Mouse (Mus musculus): ENCODE measurements at regions not wholly inside any gene's neighbourhood (a gene's known extent, or its start where the extent isn't known, plus 50 kb on each side); places are given as distances from the start of the nearest gene placed in this dataset.

GRCm38 (mm10) chr7:36420741-36421140 lies 277.2 kb upstream of the Tshz3 start:
- no peak for DNase-seq (ENCODE audit: low spot score)

GRCm38 (mm10) chr7:36449181-36449915 lies 248.6 kb upstream of the Tshz3 start:
- no peak for DNase-seq (ENCODE audit: low spot score)

- DNase-seq (ENCODE audit: low spot score): no peak
Measured at GRCm38 (mm10) chr7:36453816-36454215, 244.1 kb upstream of the Tshz3 start.

GRCm38 (mm10) chr7:36456080-36456479 lies 241.8 kb upstream of the Tshz3 start:
- DNase-seq (ENCODE audit: low spot score): no peak

- DNase-seq (ENCODE audit: low spot score): no peak
Measured at GRCm38 (mm10) chr7:36462422-36462833, 235.5 kb upstream of the Tshz3 start.

GRCm38 (mm10) chr7:36469386-36469785 lies 228.5 kb upstream of the Tshz3 start:
- no peak for DNase-seq (ENCODE audit: low spot score)

- no peak for DNase-seq (ENCODE audit: low spot score)
Measured at GRCm38 (mm10) chr7:36473532-36473931, 224.4 kb upstream of the Tshz3 start.

- no peak for DNase-seq (ENCODE audit: low spot score)
Measured at GRCm38 (mm10) chr7:36476434-36476833, 221.5 kb upstream of the Tshz3 start.

GRCm38 (mm10) chr7:36476851-36477644 lies 220.9 kb upstream of the Tshz3 start:
- no peak for DNase-seq (ENCODE audit: low spot score)

- no peak for DNase-seq (ENCODE audit: low spot score)
Measured at GRCm38 (mm10) chr7:36488155-36488554, 209.8 kb upstream of the Tshz3 start.

GRCm38 (mm10) chr7:36491173-36491581 lies 206.7 kb upstream of the Tshz3 start:
- DNase-seq (ENCODE audit: low spot score): no peak

GRCm38 (mm10) chr7:36504010-36504875 lies 193.7 kb upstream of the Tshz3 start:
- no peak for DNase-seq (ENCODE audit: low spot score)

GRCm38 (mm10) chr7:36507895-36508431 lies 190.0 kb upstream of the Tshz3 start:
- no peak for DNase-seq (ENCODE audit: low spot score)

- no peak for DNase-seq (ENCODE audit: low spot score)
Measured at GRCm38 (mm10) chr7:36513680-36514079, 184.2 kb upstream of the Tshz3 start.

GRCm38 (mm10) chr7:36516094-36516663 lies 181.7 kb upstream of the Tshz3 start:
- no peak for DNase-seq (ENCODE audit: low spot score)

GRCm38 (mm10) chr7:36519027-36519426 lies 178.9 kb upstream of the Tshz3 start:
- DNase-seq (ENCODE audit: low spot score): no peak

- no peak for DNase-seq (ENCODE audit: low spot score)
Measured at GRCm38 (mm10) chr7:36522960-36523359, 175.0 kb upstream of the Tshz3 start.

- no peak for DNase-seq (ENCODE audit: low spot score)
Measured at GRCm38 (mm10) chr7:36526148-36526547, 171.8 kb upstream of the Tshz3 start.

GRCm38 (mm10) chr7:36526692-36527091 lies 171.2 kb upstream of the Tshz3 start:
- no peak for DNase-seq (ENCODE audit: low spot score)

GRCm38 (mm10) chr7:36529504-36530065 lies 168.3 kb upstream of the Tshz3 start:
- DNase-seq (ENCODE audit: low spot score): no peak

GRCm38 (mm10) chr7:36531559-36531958 lies 166.4 kb upstream of the Tshz3 start:
- DNase-seq (ENCODE audit: low spot score): no peak

Data from testis, postnatal 10 days (tissue).